Comparison of ENCODE assay signal across 9 mouse cellular contexts in the genomic region with DNA sequence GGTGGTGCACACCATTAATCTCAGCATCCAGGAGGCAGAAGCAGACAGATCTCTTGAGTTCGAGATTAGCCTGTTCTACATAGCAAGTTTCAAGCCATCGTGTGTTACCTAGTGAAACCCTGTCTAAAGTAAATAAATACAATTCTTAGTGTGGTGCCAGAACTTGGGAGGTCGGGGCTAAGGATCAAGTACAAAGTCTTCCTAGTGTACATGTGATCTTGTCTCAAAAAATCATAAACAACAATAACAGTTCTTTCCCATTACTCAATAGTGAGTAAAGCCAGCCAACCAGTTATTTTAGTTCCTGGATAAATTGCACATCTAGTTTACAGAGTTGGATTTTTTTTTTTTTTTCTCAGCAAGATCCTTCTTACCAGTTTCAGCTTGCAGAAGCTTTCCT. TPM values are rescaled to one million over a fixed set of nuclear protein-coding genes. Genes with fewer than 3 reads are reported as not detected.
DNase-seq lines count a peak whose midpoint lies in the region; ATAC-seq and TF ChIP-seq lines count a peak whose summit lies in the region.
"Had no signal": no experiment of that assay in that cellular context is flagged by ENCODE, and none has a peak within 500 bp of the region (broad histone marks: within the 10 kb centered on the region; RNA-seq: fewer than 3 reads in every experiment).

No protein-coding gene starts in this region.

- no peaks in the 10 kb centered on the region for H3K27me3 ChIP-seq in heart, embryonic 13.5 days (replicated peaks)
- peaks cover 13% of the 10 kb centered on the region; the same call in 1 of the 2 replicates for H3K27me3 ChIP-seq in G1E (ENCODE audit: insufficient read depth, low read length)
- no peaks in the 10 kb centered on the region for H3K27me3 ChIP-seq in forebrain, postnatal 0 days (ENCODE audit: insufficient read depth, low read length)

- H3K9me3 ChIP-seq in heart, embryonic 13.5 days: no peaks in the 10 kb centered on the region
- H3K9me3 ChIP-seq in G1E (replicated peaks): peaks cover 7% of the 10 kb centered on the region
- no peaks in the 10 kb centered on the region for H3K9me3 ChIP-seq in forebrain, postnatal 0 days (ENCODE audit: low read length)

- WGBS in heart, embryonic 13.5 days: 55% methylated on average over 3 of the region's 3 CpGs
- WGBS in forebrain, postnatal 0 days: 76% methylated on average over 3 of the region's 3 CpGs

- peak overlapping the region; percentile 67 for H3K4me3 ChIP-seq in heart, embryonic 13.5 days
- H3K4me3 ChIP-seq in G1E (ENCODE audit: low read depth, low read length): peak overlapping the region; percentile 77
- peak overlapping the region; percentile 73 for H3K4me3 ChIP-seq in forebrain, postnatal 0 days (ENCODE audit: low read depth, low read length)

- no peak for TF ChIP-seq CTCF in G1E (IDR thresholded peaks at IDR 0.05; ENCODE audit: low read depth, low read length)
- no peak for TF ChIP-seq CTCF in forebrain, postnatal 0 days (IDR thresholded peaks at IDR 0.05; ENCODE audit: low read depth)

- H3K4me2 ChIP-seq in heart, embryonic 13.5 days: peak overlapping the region; percentile 76
- peak overlapping the region; percentile 71 for H3K4me2 ChIP-seq in forebrain, postnatal 0 days (ENCODE audit: low read depth)

- ATAC-seq in heart, embryonic 13.5 days (ENCODE audit: extremely low read depth, insufficient number of reproducible peaks, low FRiP score, low TSS enrichment): no peak
- no peak for ATAC-seq in G1E (ENCODE audit: extremely low read depth, insufficient number of reproducible peaks, low FRiP score, poor library complexity, severe bottlenecking)
- no peak for ATAC-seq in forebrain, postnatal 0 days

- peaks cover 45% of the 10 kb centered on the region for H3K4me1 ChIP-seq in heart, embryonic 13.5 days
- peaks cover 28% of the 10 kb centered on the region for H3K4me1 ChIP-seq in G1E (ENCODE audit: insufficient read depth, low read depth, low read length)
- no peaks in the 10 kb centered on the region for H3K4me1 ChIP-seq in forebrain, postnatal 0 days (ENCODE audit: insufficient read depth)

- 0 out of 2 replicates have a peak overlapping the region, but pooled peaks have one; percentile 81 for H3K27ac ChIP-seq in heart, embryonic 13.5 days (replicated peaks)
- no peak overlapping the region for H3K27ac ChIP-seq in forebrain, postnatal 0 days (ENCODE audit: low read depth, low read length)

- no peak for DNase-seq in heart, adult 8-10 months (ENCODE audit: low spot score)
- DNase-seq in G1E (ENCODE audit: low spot score): no peak
- no peak for DNase-seq in forebrain, postnatal 0 days
- DNase-seq in lung, postnatal 36 days: peak; percentile 35
- DNase-seq in layer of hippocampus, adult 18-20 months (ENCODE audit: low spot score in 2 of 2): no peak
- DNase-seq in adrenal gland, postnatal 36 days: no peak
- DNase-seq in urinary bladder, adult 2 months (ENCODE audit: low spot score): no peak
- DNase-seq: cerebellum, adult 18-20 months had no signal

- H3K36me3 ChIP-seq in heart, embryonic 13.5 days: peaks cover 5% of the 10 kb centered on the region; the same call in 1 of the 2 replicates
- peaks cover 32% of the 10 kb centered on the region for H3K36me3 ChIP-seq in G1E (replicated peaks)
- H3K36me3 ChIP-seq in forebrain, postnatal 0 days (ENCODE audit: insufficient read depth): 0 out of 2 replicates have a peak, but pooled peaks cover 4% of the 10 kb centered on the region

- peak overlapping the region; percentile 79 for H3K9ac ChIP-seq in heart, embryonic 13.5 days
- H3K9ac ChIP-seq in forebrain, postnatal 0 days: no peak overlapping the region; the same call in 1 of the 2 replicates

RNA-seq across cellular contexts. Expression of a gene that starts 1.0 kb away (rescaled TPM):
- 29.4 and 33.8 TPM in 2 replicates for polyA plus RNA-seq in heart, embryonic 13.5 days (2015; fragmentation: Nextera tagmentation; extraction: Ambion mirVana)
- total RNA-seq in heart, adult 8-10 months (2022): 10 to 100 TPM; 13.7 to 17.8 (median 16.3) TPM
- total RNA-seq in G1E (2014; fragmentation: Nextera tagmentation): 16.3 and 18.4 TPM in 2 replicates
- total RNA-seq in G1E (2017): 23.3 and 25.2 TPM in 2 replicates
- 15.1 and 15.6 TPM in 2 replicates for polyA plus RNA-seq in G1E (2012)
- 7.8 and 15.5 TPM in 2 replicates for total RNA-seq in forebrain, postnatal 0 days (2014; rRNA removed)
- polyA plus RNA-seq in forebrain, postnatal 0 days (2015; fragmentation: Nextera tagmentation; extraction: Ambion mirVana): 14.3 and 17.5 TPM in 2 replicates
- 1 to 10 TPM; 5.1 to 6.5 TPM for total RNA-seq in layer of hippocampus, adult 18-20 months (2021)
- total RNA-seq in adrenal gland, postnatal 36 days (2021): 10 to 100 TPM; 23.6 to 30.0 TPM
- 27.0 and 30.8 TPM in 2 replicates for polyA plus RNA-seq in urinary bladder, adult 2 months (2012; rRNA removed)

RNA-seq across cellular contexts. Expression of a gene that starts 1.1 kb away (rescaled TPM):
- polyA plus RNA-seq in heart, embryonic 13.5 days (2015; fragmentation: Nextera tagmentation; extraction: Ambion mirVana): 30.2 and 30.6 TPM in 2 replicates
- 10 to 100 TPM; 21.3 to 28.7 (median 22.7) TPM for total RNA-seq in heart, adult 8-10 months (2022)
- total RNA-seq in G1E (2014; fragmentation: Nextera tagmentation) (0.92 and 39.5 TPM in 2 replicates), G1E (2017) (0.23 and 0.49 TPM in 2 replicates)
- polyA plus RNA-seq in G1E (2012): 0.07 TPM in 2 replicates
- total RNA-seq in forebrain, postnatal 0 days (2014; rRNA removed): 8.5 and 18.0 TPM in 2 replicates
- 11.6 and 12.3 TPM in 2 replicates for polyA plus RNA-seq in forebrain, postnatal 0 days (2015; fragmentation: Nextera tagmentation; extraction: Ambion mirVana)
- 10 to 100 TPM; 43.5 to 47.8 TPM for total RNA-seq in layer of hippocampus, adult 18-20 months (2021)
- total RNA-seq in adrenal gland, postnatal 36 days (2021): 10 to 100 TPM; 37.9 to 45.8 TPM
- 40.5 and 42.3 TPM in 2 replicates for polyA plus RNA-seq in urinary bladder, adult 2 months (2012; rRNA removed)

RNA-seq across cellular contexts. Expression of a gene that starts 19.2 kb away (rescaled TPM):
- polyA plus RNA-seq in heart, embryonic 13.5 days (2015; fragmentation: Nextera tagmentation; extraction: Ambion mirVana): 0.09 and 0.12 TPM in 2 replicates
- not detected for total RNA-seq in heart, adult 8-10 months (2022)
- total RNA-seq in G1E (2014; fragmentation: Nextera tagmentation): not detected in 2 replicates
- not detected in 2 replicates for total RNA-seq in G1E (2017)
- not detected in 2 replicates for polyA plus RNA-seq in G1E (2012)
- total RNA-seq in forebrain, postnatal 0 days (2014; rRNA removed): 0.33 and 0.46 TPM in 2 replicates
- 1.1 and 1.4 TPM in 2 replicates for polyA plus RNA-seq in forebrain, postnatal 0 days (2015; fragmentation: Nextera tagmentation; extraction: Ambion mirVana)
- total RNA-seq in layer of hippocampus, adult 18-20 months (2021): under 1 TPM; 0.15 to 0.20 TPM
- total RNA-seq in adrenal gland, postnatal 36 days (2021): not detected
- 14.3 and 18.2 TPM in 2 replicates for polyA plus RNA-seq in urinary bladder, adult 2 months (2012; rRNA removed)

RNA-seq across cellular contexts. Expression of a gene that starts 27.1 kb away (rescaled TPM):
- polyA plus RNA-seq in heart, embryonic 13.5 days (2015; fragmentation: Nextera tagmentation; extraction: Ambion mirVana): not detected in 2 replicates
- not detected for total RNA-seq in heart, adult 8-10 months (2022)
- total RNA-seq in G1E (2014; fragmentation: Nextera tagmentation) (not detected in 2 replicates), G1E (2017) (not detected in 2 replicates)
- polyA plus RNA-seq in G1E (2012): not detected in 2 replicates
- total RNA-seq in forebrain, postnatal 0 days (2014; rRNA removed): not detected in 2 replicates
- polyA plus RNA-seq in forebrain, postnatal 0 days (2015; fragmentation: Nextera tagmentation; extraction: Ambion mirVana): 0.29 TPM in 1 of 2 replicates, not detected in the other
- total RNA-seq in layer of hippocampus, adult 18-20 months (2021): not detected
- total RNA-seq in adrenal gland, postnatal 36 days (2021): not detected
- polyA plus RNA-seq in urinary bladder, adult 2 months (2012; rRNA removed): 0.15 and 0.17 TPM in 2 replicates

RNA-seq across cellular contexts. Expression of a gene that starts 48.2 kb away (rescaled TPM):
- 53.9 and 56.6 TPM in 2 replicates for polyA plus RNA-seq in heart, embryonic 13.5 days (2015; fragmentation: Nextera tagmentation; extraction: Ambion mirVana)
- total RNA-seq in heart, adult 8-10 months (2022): 10 to 100 TPM; 30.1 to 35.1 (median 31.0) TPM
- 70.7 and 77.9 TPM in 2 replicates for total RNA-seq in G1E (2014; fragmentation: Nextera tagmentation)
- 88.0 and 88.6 TPM in 2 replicates for total RNA-seq in G1E (2017)
- 4.9 and 7.7 TPM in 2 replicates for polyA plus RNA-seq in G1E (2012)
- total RNA-seq in forebrain, postnatal 0 days (2014; rRNA removed): 109 and 139 TPM in 2 replicates
- polyA plus RNA-seq in forebrain, postnatal 0 days (2015; fragmentation: Nextera tagmentation; extraction: Ambion mirVana): 157 and 178 TPM in 2 replicates
- total RNA-seq in layer of hippocampus, adult 18-20 months (2021): 100 to 1,000 TPM; 102 to 104 TPM
- total RNA-seq in adrenal gland, postnatal 36 days (2021): 10 to 100 TPM; 43.9 to 47.2 TPM
- 44.5 and 52.9 TPM in 2 replicates for polyA plus RNA-seq in urinary bladder, adult 2 months (2012; rRNA removed)
